ENCODE assay signal across 9 mouse cellular contexts in the genomic region with DNA sequence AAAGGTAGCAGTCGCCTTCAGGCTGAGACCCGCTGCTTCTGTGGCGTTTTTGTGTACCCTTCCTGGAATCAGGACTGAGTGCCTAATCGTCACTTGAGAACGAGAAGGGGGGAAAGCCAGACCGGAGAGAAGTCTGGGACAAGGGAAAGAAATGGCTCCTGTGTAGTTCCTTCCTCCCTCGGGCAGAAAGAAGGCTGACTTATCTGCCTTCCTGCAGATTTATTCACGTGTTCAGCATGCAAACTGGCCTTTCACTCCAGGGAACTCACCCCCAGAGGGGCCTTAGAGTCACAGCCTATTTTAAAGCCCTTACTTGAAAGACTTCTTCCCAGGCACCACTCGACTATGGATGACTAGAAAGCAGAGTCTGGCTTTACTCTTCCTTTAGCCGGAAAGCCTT. TPM values are rescaled to one million over a fixed set of nuclear protein-coding genes. Genes with fewer than 3 reads are reported as not detected.
DNase-seq lines count a peak whose midpoint lies in the region; ATAC-seq and TF ChIP-seq lines count a peak whose summit lies in the region.
"Had no signal": no experiment of that assay in that cellular context is flagged by ENCODE, and none has a peak within 500 bp of the region (broad histone marks: within the 10 kb centered on the region; RNA-seq: fewer than 3 reads in every experiment).

No protein-coding gene starts in this region.

- peaks cover 23% of the 10 kb centered on the region for H3K4me1 ChIP-seq in lung, embryonic 14.5 days (ENCODE audit: insufficient read depth)
- no peaks in the 10 kb centered on the region for H3K4me1 ChIP-seq in embryonic facial prominence, embryonic 11.5 days (ENCODE audit: control insufficient read depth, insufficient read depth, low read length)
- H3K4me1 ChIP-seq in limb, embryonic 11.5 days (ENCODE audit: control insufficient read depth, insufficient read depth, low read length): peaks cover 14% of the 10 kb centered on the region
- no peaks in the 10 kb centered on the region; the same call in 1 of the 2 replicates for H3K4me1 ChIP-seq in neural tube, embryonic 14.5 days (ENCODE audit: control insufficient read depth, insufficient read depth, low read length)

- no peak for DNase-seq in lung, embryonic 14.5 days
- DNase-seq in lung, postnatal 4 days: no peak
- DNase-seq in embryonic facial prominence, embryonic 11.5 days (ENCODE audit: low spot score): no peak
- DNase-seq in limb, embryonic 11.5 days (ENCODE audit: low spot score): peak; percentile 46
- no peak for DNase-seq in gastrocnemius, postnatal 25 days
- DNase-seq in right cerebral cortex, postnatal 10 days (ENCODE audit: low spot score in 2 of 2): no peak
- no peak for DNase-seq in kidney, postnatal 4 days
- DNase-seq: lung, adult 2 months had no signal

- H3K9me3 ChIP-seq in lung, embryonic 14.5 days (ENCODE audit: low read depth, low read length): no peaks in the 10 kb centered on the region
- H3K9me3 ChIP-seq in embryonic facial prominence, embryonic 11.5 days (replicated peaks; ENCODE audit: control insufficient read depth, low read length): no peaks in the 10 kb centered on the region
- no peaks in the 10 kb centered on the region for H3K9me3 ChIP-seq in limb, embryonic 11.5 days (ENCODE audit: control insufficient read depth, low read length)
- H3K9me3 ChIP-seq in neural tube, embryonic 14.5 days (ENCODE audit: control insufficient read depth, low read length): no peaks in the 10 kb centered on the region

- TF ChIP-seq CTCF in lung, embryonic 14.5 days (IDR thresholded peaks at IDR 0.05; ENCODE audit: low read depth): no peak

- no peak overlapping the region for H3K4me3 ChIP-seq in lung, embryonic 14.5 days (ENCODE audit: low read depth, low read length)
- H3K4me3 ChIP-seq in embryonic facial prominence, embryonic 11.5 days (ENCODE audit: low read depth, low read length): no peak overlapping the region
- H3K4me3 ChIP-seq in limb, embryonic 11.5 days (ENCODE audit: low read depth, low read length): no peak overlapping the region
- no peak overlapping the region for H3K4me3 ChIP-seq in neural tube, embryonic 14.5 days (ENCODE audit: low read depth, low read length)

- peak overlapping the region; percentile 86 for H3K27ac ChIP-seq in lung, embryonic 14.5 days (ENCODE audit: low read depth)
- 0 out of 2 replicates have a peak overlapping the region, but pooled peaks have one; percentile 32 for H3K27ac ChIP-seq in embryonic facial prominence, embryonic 11.5 days (replicated peaks; ENCODE audit: low read depth, low read length)
- H3K27ac ChIP-seq in limb, embryonic 11.5 days (replicated peaks; ENCODE audit: low read depth, low read length): peak overlapping the region; percentile 83
- H3K27ac ChIP-seq in neural tube, embryonic 14.5 days (ENCODE audit: low read depth, low read length): peak overlapping the region; percentile 31; the same call in 1 of the 2 replicates

- no peaks in the 10 kb centered on the region for H3K36me3 ChIP-seq in lung, embryonic 14.5 days (ENCODE audit: insufficient read depth)
- H3K36me3 ChIP-seq in embryonic facial prominence, embryonic 11.5 days (replicated peaks; ENCODE audit: control insufficient read depth, insufficient read depth, low read depth, low read length): no peaks in the 10 kb centered on the region
- H3K36me3 ChIP-seq in limb, embryonic 11.5 days (ENCODE audit: control insufficient read depth, insufficient read depth, low read length): no peaks in the 10 kb centered on the region
- H3K36me3 ChIP-seq in neural tube, embryonic 14.5 days (ENCODE audit: control insufficient read depth, insufficient read depth, low read length): no peaks in the 10 kb centered on the region

- 17% methylated on average over 10 of the region's 10 CpGs for WGBS in lung, embryonic 14.5 days
- WGBS in embryonic facial prominence, embryonic 11.5 days: 14% methylated on average over 10 of the region's 10 CpGs
- WGBS in limb, embryonic 11.5 days: 15% methylated on average over 10 of the region's 10 CpGs
- WGBS in neural tube, embryonic 14.5 days: 12% methylated on average over 10 of the region's 10 CpGs

- no peak overlapping the region; the same call in 1 of the 2 replicates for H3K9ac ChIP-seq in lung, embryonic 14.5 days
- peak overlapping the region; percentile 51; the same call in 1 of the 2 replicates for H3K9ac ChIP-seq in embryonic facial prominence, embryonic 11.5 days (replicated peaks; ENCODE audit: low read length)
- H3K9ac ChIP-seq in limb, embryonic 11.5 days (ENCODE audit: low read length): 0 out of 2 replicates have a peak overlapping the region, but pooled peaks have one; percentile 30
- H3K9ac ChIP-seq in neural tube, embryonic 14.5 days (replicated peaks; ENCODE audit: low read depth, low read length): no peak overlapping the region

- no peaks in the 10 kb centered on the region for H3K27me3 ChIP-seq in lung, embryonic 14.5 days (ENCODE audit: insufficient read depth, low read length)
- H3K27me3 ChIP-seq in embryonic facial prominence, embryonic 11.5 days (ENCODE audit: control insufficient read depth, insufficient read depth, low read length): no peaks in the 10 kb centered on the region
- no peaks in the 10 kb centered on the region for H3K27me3 ChIP-seq in limb, embryonic 11.5 days (ENCODE audit: control insufficient read depth, insufficient read depth, low read length)
- no peaks in the 10 kb centered on the region for H3K27me3 ChIP-seq in neural tube, embryonic 14.5 days (ENCODE audit: control insufficient read depth, insufficient read depth, low read length)

- H3K4me2 ChIP-seq in lung, embryonic 14.5 days: peak overlapping the region; percentile 64
- H3K4me2 ChIP-seq in embryonic facial prominence, embryonic 11.5 days (ENCODE audit: low read depth, low read length): peak overlapping the region; percentile 16; the same call in 1 of the 2 replicates
- H3K4me2 ChIP-seq in limb, embryonic 11.5 days (ENCODE audit: low read depth, severe bottlenecking): peak overlapping the region; percentile 74; the same call in 1 of the 2 replicates
- H3K4me2 ChIP-seq in neural tube, embryonic 14.5 days (ENCODE audit: low read depth, low read length): peak overlapping the region; percentile 96; the same call in 1 of the 2 replicates

- no peak for ATAC-seq in lung, embryonic 14.5 days (ENCODE audit: insufficient read depth)
- no peak for ATAC-seq in embryonic facial prominence, embryonic 11.5 days (replicated peaks; ENCODE audit: insufficient number of reproducible peaks, low FRiP score, low TSS enrichment, low read depth)
- no peak for ATAC-seq in limb, embryonic 11.5 days (ENCODE audit: insufficient number of reproducible peaks, low FRiP score, low TSS enrichment, low read depth)
- ATAC-seq in neural tube, embryonic 14.5 days (ENCODE audit: low read depth): no peak

RNA-seq across cellular contexts. Expression of gene Rassf3, which starts 1.3 kb away (rescaled TPM):
- 19.8 and 21.0 TPM in 2 replicates for polyA plus RNA-seq in lung, embryonic 14.5 days (2014; fragmentation: Nextera tagmentation; extraction: Ambion mirVana)
- polyA plus RNA-seq in embryonic facial prominence, embryonic 11.5 days (2014; fragmentation: Nextera tagmentation; extraction: Ambion mirVana): 20.6 and 21.4 TPM in 2 replicates
- 16.5 and 17.2 TPM in 2 replicates for polyA plus RNA-seq in limb, embryonic 11.5 days (2014; fragmentation: Nextera tagmentation; extraction: Ambion mirVana)
- polyA plus RNA-seq in neural tube, embryonic 14.5 days (2014; fragmentation: Nextera tagmentation; extraction: Ambion mirVana): 4.1 and 6.9 TPM in 2 replicates
- total RNA-seq in gastrocnemius, postnatal 25 days (2021): 10 to 100 TPM; 48.5 to 51.3 TPM

Comparison
In these comparisons a context has a peak if more than half of its experiments do, and no peak if none do; other contexts are left out.
1. H3K27ac ChIP-seq: peak in every context shown above with its lines; median percentile 86 in lung, embryonic 14.5 days; 83 in limb, embryonic 11.5 days; 32 in embryonic facial prominence, embryonic 11.5 days; 31 in neural tube, embryonic 14.5 days.
2. H3K4me2 ChIP-seq: peak in every context shown above with its lines; median percentile 96 in neural tube, embryonic 14.5 days; 74 in limb, embryonic 11.5 days; 64 in lung, embryonic 14.5 days; 16 in embryonic facial prominence, embryonic 11.5 days.
3. H3K9ac ChIP-seq: peak in embryonic facial prominence, embryonic 11.5 days (single experiment) and limb, embryonic 11.5 days (single experiment); none in lung, embryonic 14.5 days (single experiment) and neural tube, embryonic 14.5 days (single experiment).